Mouse (Mus musculus) regulatory T cell (primary cell): ENCODE results near the gene Hpcal1.

Experiments
- in situ Hi-C: fragments of 300-600 bp; cut with MboI, MseI; formaldehyde crosslinking; loops from one replicate; pipeline ENCODE4 v1.15.1; 2025; ENCODE audit warnings: high pct_unique_total_duplicates

The Hpcal1 gene

DNA sequence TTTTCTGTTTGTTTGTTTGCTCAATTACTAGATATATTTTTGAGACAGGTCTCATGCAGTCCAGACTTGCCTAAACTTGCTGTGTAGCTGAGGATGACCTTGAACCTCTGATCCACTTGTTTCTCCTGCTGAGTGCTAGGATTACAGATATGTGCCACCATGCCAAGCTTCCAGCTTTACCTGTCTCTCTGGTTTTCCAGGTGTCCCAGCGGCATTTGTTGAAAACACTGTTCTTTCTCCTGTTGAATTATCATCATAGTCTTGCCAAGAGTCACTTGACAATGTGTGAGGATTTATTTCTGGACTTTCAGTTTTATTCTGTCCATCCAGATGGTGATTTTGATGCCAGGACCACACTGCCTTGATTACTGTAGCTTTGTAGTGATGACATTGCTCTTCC, 6.3 kb upstream of the Hpcal1 start:
- in situ Hi-C loops = loop anchor here (5.0 kb wide), 1 partner anchor 132 kb away; no protein-coding TSS in a partner anchor

DNA sequence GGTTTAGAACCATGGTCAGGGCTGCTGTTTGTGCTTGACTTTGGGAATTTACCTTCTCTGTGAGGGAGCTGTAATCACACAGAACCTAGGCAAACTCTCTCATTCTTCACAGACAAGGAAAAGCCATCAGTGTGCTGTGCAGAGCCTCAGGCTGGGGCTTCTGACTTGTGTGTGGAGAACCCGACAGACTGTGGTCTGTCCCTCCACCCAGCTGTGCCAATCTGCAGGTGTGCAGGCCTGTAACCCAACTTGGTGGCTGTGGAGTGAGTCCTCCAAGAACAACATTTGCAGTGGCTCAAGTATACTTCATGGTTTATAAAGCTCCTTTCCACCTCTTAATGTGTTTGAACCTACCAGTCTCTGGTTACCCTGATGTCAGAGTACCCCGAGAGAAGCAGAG, 4.5 kb upstream of the Hpcal1 start:
- in situ Hi-C loops = no loop called here

DNA sequence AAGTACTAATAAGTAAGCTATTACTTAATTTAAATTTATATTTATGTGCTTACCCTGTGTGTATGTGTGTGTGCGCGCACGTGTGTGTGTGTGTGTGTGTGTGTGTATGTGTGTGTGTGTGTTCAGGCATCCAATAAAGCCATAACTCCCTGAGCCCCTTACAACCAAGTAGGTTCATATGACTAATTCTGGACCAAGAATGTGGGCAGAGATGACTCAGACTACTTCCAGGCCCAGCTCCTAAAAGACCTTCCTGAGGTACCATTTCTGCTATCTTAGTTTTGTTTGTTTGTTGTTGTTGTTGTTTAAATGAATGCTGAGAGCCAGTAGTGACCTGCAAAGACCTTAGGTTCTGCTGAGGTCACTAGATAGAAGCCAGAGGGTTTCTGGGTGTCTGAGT, 1.7 kb upstream of the Hpcal1 start:
- in situ Hi-C loops = no loop called here

DNA sequence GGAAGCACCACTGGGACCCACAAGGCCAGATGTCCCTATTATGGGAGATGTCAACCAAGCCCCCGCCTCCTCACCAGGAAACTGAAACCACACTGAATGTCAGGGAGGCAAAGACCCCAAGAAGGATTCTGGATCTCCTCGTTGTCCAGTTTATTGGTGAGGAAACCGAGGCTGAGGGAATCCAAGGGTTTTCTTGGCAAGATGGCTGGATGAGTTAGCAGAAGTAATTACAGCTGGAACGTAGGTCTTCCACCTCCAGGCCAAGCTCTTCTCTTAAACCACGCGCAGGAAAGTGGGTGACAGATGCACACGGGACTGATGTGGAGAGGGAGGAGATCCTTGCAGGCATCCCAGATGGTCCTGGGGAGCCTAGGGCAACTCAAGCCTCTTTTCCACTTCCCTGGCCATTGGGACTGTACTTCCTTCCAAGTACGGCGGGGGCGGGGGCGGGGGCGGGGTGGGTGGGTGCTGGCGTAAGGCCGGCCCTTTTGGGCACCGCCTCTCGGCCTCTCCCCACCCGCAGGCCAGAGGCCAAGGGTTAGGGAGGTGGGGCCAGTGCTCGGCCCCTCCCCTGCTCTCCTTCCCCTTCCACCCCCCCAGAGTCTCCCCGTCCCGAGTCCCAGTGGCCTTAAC, 609 bp upstream of the Hpcal1 start:
- in situ Hi-C loops = loop anchor here (10.0 kb wide), 1 partner anchor 685 kb away; the partner anchor contains the start of gene Pqlc3

- in situ Hi-C loops = loop anchor here (10.0 kb wide), 1 partner anchor 687 kb away; the partner anchor contains the start of gene Pqlc3
Measured at GRCm38 (mm10) chr12:17691320-17691876, 742 bp downstream of the Hpcal1 start.

- in situ Hi-C loops = loop anchor here (10.0 kb wide), 1 partner anchor 687 kb away; the partner anchor contains the start of gene Pqlc3
Measured at GRCm38 (mm10) chr12:17691891-17692321, 1.2 kb downstream of the Hpcal1 start.

GRCm38 (mm10) chr12:17692356-17692755, 1.7 kb downstream of the Hpcal1 start:
- in situ Hi-C loops = loop anchor here (10.0 kb wide), 1 partner anchor 688 kb away; the partner anchor contains the start of gene Pqlc3

DNA sequence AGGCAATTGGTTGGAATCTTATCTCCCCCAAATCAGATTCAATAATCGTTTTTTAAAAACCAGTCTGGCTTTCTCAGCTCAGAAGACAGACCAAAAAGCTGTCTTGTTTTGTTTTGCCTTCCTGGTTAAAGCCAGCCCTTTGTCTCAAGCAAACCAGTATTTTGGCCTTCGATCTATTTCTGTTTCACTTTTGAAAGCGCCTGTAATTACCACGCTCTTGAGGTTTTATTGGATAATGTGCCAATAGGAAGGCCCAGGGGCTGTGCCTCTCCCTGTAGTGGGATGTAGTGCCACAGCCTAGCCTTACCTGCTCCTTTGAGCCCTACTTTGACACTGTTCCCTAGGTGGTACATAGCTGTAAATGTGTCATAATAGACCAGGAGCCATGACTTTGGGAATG, 2.3 kb downstream of the Hpcal1 start:
- in situ Hi-C loops = loop anchor here (10.0 kb wide), 1 partner anchor 688 kb away; the partner anchor contains the start of gene Pqlc3

DNA sequence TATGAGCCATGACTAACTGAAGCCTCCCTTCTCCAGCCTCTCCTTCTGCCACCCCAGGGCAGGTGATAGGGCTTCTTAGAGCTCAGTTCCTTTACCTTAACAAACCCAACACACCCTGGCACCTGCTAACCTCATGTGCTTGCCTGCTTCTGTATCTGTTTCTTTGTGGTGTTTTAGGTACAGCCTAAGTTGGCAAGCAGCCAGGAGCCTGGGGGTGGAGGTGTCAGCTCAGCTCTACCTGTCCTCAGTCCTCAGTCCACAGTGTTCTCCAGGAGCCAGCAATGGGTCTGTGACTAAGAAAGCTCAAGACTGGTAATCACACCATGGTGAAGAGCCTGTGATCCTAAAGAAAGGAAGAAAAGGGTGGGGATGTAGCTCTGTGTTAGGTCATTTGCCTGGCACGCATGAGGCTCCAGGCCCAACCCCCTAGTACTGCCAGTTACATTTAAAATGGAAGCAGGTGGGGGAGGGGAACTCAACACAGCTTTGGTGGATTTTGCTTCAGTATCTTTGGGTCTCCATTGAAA, 4.0 kb downstream of the Hpcal1 start:
- in situ Hi-C loops = loop anchor here (10.0 kb wide), 1 partner anchor 690 kb away; the partner anchor contains the start of gene Pqlc3

DNA sequence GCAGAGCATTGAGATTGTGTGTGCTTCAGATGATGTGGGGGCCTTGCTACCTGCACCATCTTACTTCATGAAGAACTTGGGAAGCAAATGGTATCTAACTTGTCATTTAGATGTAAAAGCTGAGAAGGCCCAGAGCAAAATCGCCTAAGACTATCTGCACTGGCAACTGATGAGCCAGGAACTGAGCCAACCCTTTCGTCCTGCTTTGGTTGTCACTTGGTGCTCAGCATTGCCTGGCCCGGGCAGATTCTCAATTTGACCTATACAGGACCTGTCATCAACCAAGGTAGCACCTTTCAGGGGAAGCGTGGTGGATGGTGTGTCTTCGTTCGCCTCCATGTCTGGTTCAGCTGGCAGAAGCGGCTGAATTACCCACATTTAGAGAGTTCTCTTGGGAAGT, 5.7 kb downstream of the Hpcal1 start:
- in situ Hi-C loops = loop anchor here (10.0 kb wide), 1 partner anchor 692 kb away; the partner anchor contains the start of gene Pqlc3

GRCm38 (mm10) chr12:17698934-17699333, 8.3 kb downstream of the Hpcal1 start:
- in situ Hi-C loops = loop anchor here (10.0 kb wide), 1 partner anchor 694 kb away; the partner anchor contains the start of gene Pqlc3

- in situ Hi-C loops = loop anchor here (10.0 kb wide), 1 partner anchor 695 kb away; the partner anchor contains the start of gene Pqlc3
Measured at GRCm38 (mm10) chr12:17699480-17699879, 8.8 kb downstream of the Hpcal1 start.

- in situ Hi-C loops = loop anchor here (10.0 kb wide), 1 partner anchor 1106 kb away; no protein-coding TSS in a partner anchor
Measured at GRCm38 (mm10) chr12:17701131-17701720, 10.6 kb downstream of the Hpcal1 start.

GRCm38 (mm10) chr12:17701795-17702194, 11.1 kb downstream of the Hpcal1 start:
- in situ Hi-C loops = loop anchor here (10.0 kb wide), 1 partner anchor 1107 kb away; no protein-coding TSS in a partner anchor

- in situ Hi-C loops = loop anchor here (10.0 kb wide), 1 partner anchor 1108 kb away; no protein-coding TSS in a partner anchor
Measured at GRCm38 (mm10) chr12:17702257-17702943, 11.7 kb downstream of the Hpcal1 start.

GRCm38 (mm10) chr12:17702944-17703335, 12.3 kb downstream of the Hpcal1 start:
- in situ Hi-C loops = loop anchor here (10.0 kb wide), 1 partner anchor 1108 kb away; no protein-coding TSS in a partner anchor

DNA sequence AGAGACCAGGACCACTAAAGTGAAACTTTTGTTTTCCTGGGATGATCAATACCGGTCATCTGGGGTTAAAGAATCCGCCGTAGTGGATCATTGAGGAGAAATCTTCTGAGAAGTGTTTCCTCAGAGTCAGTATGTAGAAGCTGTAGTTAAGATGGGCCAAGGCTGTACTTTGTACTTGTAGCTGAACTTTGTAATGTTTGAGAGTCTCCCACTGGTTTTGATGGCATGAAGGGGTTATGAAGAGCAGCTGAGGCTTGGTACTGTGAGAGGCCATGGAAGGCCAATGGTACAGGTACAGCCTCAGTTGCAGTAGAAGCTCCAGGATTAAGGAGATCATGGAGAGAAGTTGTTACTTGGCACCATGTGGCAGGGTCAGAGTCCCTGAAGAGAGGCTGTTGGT, 13.2 kb downstream of the Hpcal1 start:
- in situ Hi-C loops = loop anchor here (10.0 kb wide), 1 partner anchor 1109 kb away; no protein-coding TSS in a partner anchor

DNA sequence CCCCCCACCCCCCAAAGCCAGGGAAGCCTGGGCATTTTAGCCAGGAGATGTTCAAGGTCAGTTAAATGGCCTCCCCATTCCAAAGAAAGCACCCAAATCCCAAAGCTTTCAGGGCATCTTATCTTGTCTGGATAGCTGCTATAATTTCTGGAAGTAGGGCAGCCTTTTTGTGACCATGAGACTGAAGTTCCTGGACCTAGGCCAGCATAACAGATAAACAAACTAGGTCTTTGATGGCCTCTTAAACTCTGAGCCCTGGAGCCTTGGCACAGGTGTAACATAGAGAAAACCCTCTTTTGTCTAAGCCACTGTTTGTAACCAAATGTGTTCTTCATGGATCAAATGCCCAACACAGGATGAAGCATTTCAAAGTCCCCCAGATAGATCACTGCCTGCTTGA, 16.8 kb downstream of the Hpcal1 start:
- in situ Hi-C loops = loop anchor here (10.0 kb wide), 1 partner anchor 1113 kb away; no protein-coding TSS in a partner anchor

GRCm38 (mm10) chr12:17709451-17709850, 18.8 kb downstream of the Hpcal1 start:
- in situ Hi-C loops = loop anchor here (10.0 kb wide), 1 partner anchor 1115 kb away; no protein-coding TSS in a partner anchor

GRCm38 (mm10) chr12:17709926-17710746, 19.5 kb downstream of the Hpcal1 start:
- in situ Hi-C loops = loop anchor here (10.0 kb wide), 1 partner anchor 1115 kb away; no protein-coding TSS in a partner anchor
